Mouse (Mus musculus) ovary, postnatal 14 days (tissue): ENCODE results near the gene Gm10097.

Source experiments
- DNase-seq: peaks from one replicate; pipeline ENCODE4 v3.0.0; 2022; ENCODE audit warnings: low spot score

The Gm10097 gene

GRCm38 (mm10) chr10:5068676-5069265 lies at the start of gene Gm10097:
TSS of gene Gm10097 (plus strand) at chr10:5069192.
- no peak for DNase-seq

GRCm38 (mm10) chr10:5025906-5026305 lies 43.1 kb upstream of the Gm10097 start:
- no peak for DNase-seq

GRCm38 (mm10) chr10:5027208-5027607 lies 41.8 kb upstream of the Gm10097 start:
- DNase-seq = no peak

- no peak for DNase-seq
These were observed 40.7 kb upstream of the Gm10097 start for GRCm38 (mm10) chr10:5028301-5028700.

- DNase-seq = no peak
These were observed 39.8 kb upstream of the Gm10097 start for GRCm38 (mm10) chr10:5029161-5029560.

GRCm38 (mm10) chr10:5029883-5030282 lies 39.1 kb upstream of the Gm10097 start:
- no peak for DNase-seq

GRCm38 (mm10) chr10:5032192-5033048 lies 36.6 kb upstream of the Gm10097 start:
- DNase-seq = no peak

- DNase-seq = no peak
These were observed 27.7 kb upstream of the Gm10097 start for GRCm38 (mm10) chr10:5041254-5041653.

GRCm38 (mm10) chr10:5044481-5044880 lies 24.5 kb upstream of the Gm10097 start:
- DNase-seq = no peak

- no peak for DNase-seq
These were observed 23.8 kb upstream of the Gm10097 start for GRCm38 (mm10) chr10:5045213-5045612.

GRCm38 (mm10) chr10:5045671-5046070 lies 23.3 kb upstream of the Gm10097 start:
- no peak for DNase-seq

GRCm38 (mm10) chr10:5056243-5056735 lies 12.7 kb upstream of the Gm10097 start:
- no peak for DNase-seq

GRCm38 (mm10) chr10:5056940-5057339 lies 12.1 kb upstream of the Gm10097 start:
- DNase-seq = no peak

- DNase-seq = no peak
These were observed 11.3 kb upstream of the Gm10097 start for GRCm38 (mm10) chr10:5057661-5058060.

- DNase-seq = no peak
These were observed 10.1 kb upstream of the Gm10097 start for GRCm38 (mm10) chr10:5058876-5059275.

- no peak for DNase-seq
These were observed 9.0 kb upstream of the Gm10097 start for GRCm38 (mm10) chr10:5059983-5060382.

GRCm38 (mm10) chr10:5067113-5067512 lies 1.9 kb upstream of the Gm10097 start:
- no peak for DNase-seq

- DNase-seq = no peak
These were observed 1.4 kb downstream of the Gm10097 start for GRCm38 (mm10) chr10:5070168-5070940.

- DNase-seq = no peak
These were observed 1.9 kb downstream of the Gm10097 start for GRCm38 (mm10) chr10:5070941-5071231.

- DNase-seq = no peak
These were observed 3.1 kb downstream of the Gm10097 start for GRCm38 (mm10) chr10:5072054-5072453.

- no peak for DNase-seq
These were observed 6.7 kb downstream of the Gm10097 start for GRCm38 (mm10) chr10:5075724-5076123.

- DNase-seq = peak; percentile 42
These were observed 11.0 kb downstream of the Gm10097 start for GRCm38 (mm10) chr10:5079945-5080468.

GRCm38 (mm10) chr10:5083716-5084115 lies 14.7 kb downstream of the Gm10097 start:
- DNase-seq = no peak
